Mouse (Mus musculus) cortical plate, adult 2 months (tissue): ENCODE measurements around the gene Taok1. TPM values are rescaled to one million over a fixed set of nuclear protein-coding genes. Genes with fewer than 3 reads are reported as not detected.

Experiments
- H3K27ac ChIP-seq: fragments of 200-500 bp; 2 replicates; pipeline ENCODE4 v1.5.1; 2012; ENCODE audit warnings: low read length, control low read depth, inconsistent platforms; ENCODE audit not compliant: insufficient read depth
- H3K4me1 ChIP-seq: fragments of 200-500 bp; 2 replicates; pipeline ENCODE4 v1.6.1; 2011; ENCODE audit warnings: low read length; ENCODE audit not compliant: control insufficient read depth, insufficient read depth
- H3K4me3 ChIP-seq: fragments of 200-500 bp; 2 replicates; pipeline ENCODE4 v1.5.1; 2011; ENCODE audit warnings: mild to moderate bottlenecking, low read length, control low read depth; ENCODE audit not compliant: insufficient read depth
- CTCF ChIP-seq: fragments of 200-500 bp; IDR thresholded peaks from 2 replicates; pipeline ENCODE4 v1.5.1; 2011; ENCODE audit warnings: mild to moderate bottlenecking, control low read depth, low read length; ENCODE audit not compliant: insufficient read depth; ENCODE audit errors: extremely low read depth
- POLR2A ChIP-seq: fragments of 200-500 bp; IDR thresholded peaks from 2 replicates; pipeline ENCODE4 v1.6.1; 2011; ENCODE audit warnings: mild to moderate bottlenecking, low read length, control low read depth; ENCODE audit not compliant: insufficient read depth; ENCODE audit errors: extremely low read depth
- polyA plus RNA-seq: library from polyadenylated mRNA; depleted of rRNA; stranded (reverse); fragments of >200 nt; gene quantifications from 2 replicates; pipeline ENCODE4 v1.2.3, GENCODE M21; 2012

Gene Taok1
- polyA plus RNA-seq, 1 experiment, result 29.9 TPM

GRCm38 (mm10) chr11:77519043-77519442, 88.6 kb downstream of the Taok1 start, which contains the start of gene Gm10392:
Gene Gm10392 (minus strand): TSS chr11:77519198.
- TF ChIP-seq CTCF (no peak), POLR2A (no peak)
- no peak within 1 kb of the TSS for H3K4me3 ChIP-seq
- no peaks in the 10 kb centered on the region for H3K4me1 ChIP-seq
- H3K27ac ChIP-seq, result no peak within 1 kb of the TSS

- TF ChIP-seq POLR2A, result no peak
- Histone ChIP-seq H3K27ac (no peak overlapping the region), H3K4me1 (no peaks in the 10 kb centered on the region), H3K4me3 (no peak overlapping the region)
These were observed 89.4 kb downstream of the Taok1 start for GRCm38 (mm10) chr11:77518051-77518798.

DNA sequence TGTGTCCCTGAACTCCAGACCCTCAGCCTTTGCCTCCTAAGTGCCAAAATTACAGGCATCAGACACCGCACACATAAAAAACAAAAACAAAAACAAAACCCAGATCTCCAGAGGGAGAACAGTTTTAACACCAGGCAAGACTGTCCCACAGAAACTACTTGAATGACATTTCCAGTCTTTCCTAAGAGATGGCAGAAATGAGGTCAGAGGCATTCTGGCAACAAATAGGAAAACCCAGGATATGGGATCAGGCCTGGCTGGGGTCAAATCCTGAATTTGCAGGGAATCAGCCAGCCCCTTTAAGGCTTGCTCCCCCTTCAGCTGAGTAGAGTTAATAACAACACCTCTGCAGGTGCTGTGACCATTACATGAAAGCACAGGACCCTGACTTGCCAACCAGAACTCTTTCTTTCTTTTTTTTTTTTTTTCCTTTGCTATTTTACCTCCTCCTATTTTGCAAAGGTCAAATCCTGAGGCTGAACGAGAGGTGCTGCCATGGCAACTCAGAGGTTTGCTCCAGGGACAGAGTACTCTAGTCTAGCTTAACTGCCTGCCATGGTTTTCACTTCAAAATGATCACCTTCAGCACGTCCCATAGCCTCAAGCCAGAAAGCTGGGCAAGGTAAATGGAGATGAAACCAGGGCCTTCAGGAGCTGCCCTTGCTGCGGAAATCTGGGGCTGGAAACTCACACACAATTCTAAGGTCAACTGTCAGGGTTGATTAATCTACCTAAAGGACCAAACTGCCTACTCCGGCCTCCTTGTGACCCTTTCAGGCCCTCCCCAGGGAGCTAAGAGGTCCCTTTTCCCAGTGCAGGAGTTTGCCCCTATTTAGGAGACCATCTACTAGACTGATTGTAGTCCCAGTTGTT, 90.8 kb downstream of the Taok1 start:
- TF ChIP-seq CTCF (no peak), POLR2A (no peak)
- no peak overlapping the region for H3K4me3 ChIP-seq
- peaks cover 1% of the 10 kb centered on the region; the same call in 1 of the 2 replicates for H3K4me1 ChIP-seq
- no peak overlapping the region for H3K27ac ChIP-seq

DNA sequence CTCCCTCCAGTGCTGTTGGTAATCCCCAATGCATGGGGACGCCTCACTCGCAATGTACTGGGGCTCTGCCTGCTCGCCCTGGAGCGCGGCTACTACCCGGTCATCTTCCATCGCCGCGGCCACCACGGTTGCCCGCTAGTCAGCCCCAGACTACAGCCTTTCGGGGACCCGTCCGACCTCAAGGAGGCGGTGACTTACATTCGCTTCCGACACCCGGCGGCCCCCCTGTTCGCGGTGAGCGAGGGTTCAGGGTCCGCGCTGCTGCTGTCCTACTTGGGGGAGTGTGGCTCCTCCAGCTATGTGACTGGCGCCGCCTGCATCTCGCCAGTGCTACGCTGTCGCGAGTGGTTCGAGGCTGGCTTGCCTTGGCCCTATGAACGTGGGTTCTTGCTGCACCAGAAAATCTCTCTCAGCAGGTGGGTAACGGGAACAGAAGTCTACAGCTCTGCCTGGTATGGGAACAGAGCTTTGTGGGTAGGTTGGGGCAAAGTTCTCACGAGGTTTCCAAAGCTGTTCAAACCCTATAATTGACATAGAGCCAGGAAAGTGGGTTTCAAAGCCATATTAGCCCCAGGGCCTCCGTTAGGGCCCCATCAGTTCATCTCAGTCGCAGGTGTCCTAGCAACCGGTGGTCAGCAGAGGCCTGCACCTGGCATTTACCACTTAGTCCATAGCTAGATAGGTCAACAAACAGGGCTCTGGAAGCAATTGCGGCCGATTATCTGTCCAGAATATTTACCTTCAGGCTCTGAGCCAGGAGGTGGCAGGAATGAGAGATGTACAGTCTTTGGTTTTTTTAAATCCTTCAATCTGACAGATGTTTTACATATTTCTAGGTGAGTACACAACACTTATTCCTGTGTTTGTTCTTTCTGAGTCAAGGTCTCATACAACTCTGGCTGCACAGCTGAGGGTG, 91.7 kb downstream of the Taok1 start, which contains the start of gene Trp53i13:
Gene Trp53i13 (minus strand): TSS at position 344 of the 916 bp plus-strand sequence.
- H3K4me1 ChIP-seq, result peaks cover 1% of the 10 kb centered on the region; the same call in 1 of the 2 replicates
- peak within 1 kb of the TSS; percentile 24 for H3K4me3 ChIP-seq
- no peak within 1 kb of the TSS for H3K27ac ChIP-seq
- TF ChIP-seq CTCF (no peak), POLR2A (no peak)

DNA sequence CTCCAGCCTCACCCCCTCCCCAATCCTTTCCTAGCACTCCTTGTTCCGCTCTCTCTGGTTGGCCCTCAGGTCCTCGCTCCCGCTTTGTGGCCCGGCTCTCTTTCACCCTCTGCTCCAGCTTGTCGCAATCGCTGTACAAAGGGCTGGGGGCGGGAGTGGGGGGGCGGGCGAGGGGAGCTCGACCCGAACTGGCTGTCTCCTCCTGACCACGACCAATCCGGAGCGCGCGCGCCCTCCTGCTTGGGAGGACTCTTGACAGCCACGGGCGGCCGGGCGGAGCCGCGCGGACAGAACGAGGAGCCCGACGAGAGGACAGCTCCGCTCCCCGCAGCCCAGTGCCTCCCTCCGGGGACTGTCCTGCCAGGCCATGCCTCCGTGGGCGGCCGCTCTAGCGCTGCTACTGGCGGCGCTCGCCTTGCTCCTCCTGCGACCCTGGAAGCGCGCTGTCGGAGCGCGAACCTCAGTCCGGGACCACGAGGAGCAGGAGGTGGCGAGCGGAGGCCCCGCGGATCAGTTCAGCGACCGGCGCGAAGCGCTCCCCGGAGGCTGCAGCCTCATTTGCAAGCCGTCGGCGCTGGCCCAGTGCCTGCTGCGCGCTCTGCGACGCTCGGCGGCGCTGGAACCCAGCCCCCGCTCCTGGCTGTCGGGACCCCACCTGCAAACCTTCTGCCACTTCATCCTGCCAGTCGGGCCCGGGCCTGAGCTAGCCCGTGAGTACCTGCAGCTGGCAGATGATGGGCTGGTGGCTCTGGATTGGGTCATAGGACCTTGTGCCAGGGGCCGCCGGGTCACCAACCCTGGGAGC, 92.6 kb downstream of the Taok1 start, which contains the start of gene Abhd15:
Gene Abhd15 (plus strand): TSS at position 290 of the 805 bp plus-strand sequence.
- TF ChIP-seq CTCF, result no peak
- TF ChIP-seq POLR2A, result no peak
- Histone ChIP-seq H3K27ac (no peak within 1 kb of the TSS), H3K4me1 (peaks cover 1% of the 10 kb centered on the region; the same call in 1 of the 2 replicates), H3K4me3 (peak within 1 kb of the TSS; percentile 31)

- TF ChIP-seq POLR2A (no peak), CTCF (no peak)
- H3K4me1 ChIP-seq, result peaks cover 1% of the 10 kb centered on the region; the same call in 1 of the 2 replicates
- H3K27ac ChIP-seq, result no peak overlapping the region
- peak overlapping the region; percentile 24; the same call in 1 of the 2 replicates for H3K4me3 ChIP-seq
These were observed 93.3 kb downstream of the Taok1 start for GRCm38 (mm10) chr11:77514281-77514831.

- TF ChIP-seq POLR2A, result no peak
- TF ChIP-seq CTCF, result no peak
- Histone ChIP-seq H3K4me1 (peaks cover 1% of the 10 kb centered on the region; the same call in 1 of the 2 replicates), H3K4me3 (peak overlapping the region; percentile 31), H3K27ac (no peak overlapping the region)
These were observed 93.8 kb downstream of the Taok1 start for GRCm38 (mm10) chr11:77513811-77514170.

- Histone ChIP-seq H3K27ac (peak overlapping the region; percentile 64; the same call in 1 of the 2 replicates), H3K4me3 (peak overlapping the region; percentile 31), H3K4me1 (peaks cover 1% of the 10 kb centered on the region; the same call in 1 of the 2 replicates)
- TF ChIP-seq CTCF (no peak), POLR2A (peak; percentile 13; the same call in 1 of the 2 replicates)
These were observed 94.5 kb downstream of the Taok1 start for GRCm38 (mm10) chr11:77512891-77513810.
